Mouse (Mus musculus): ENCODE measurements around the gene Ifng.

DNA sequence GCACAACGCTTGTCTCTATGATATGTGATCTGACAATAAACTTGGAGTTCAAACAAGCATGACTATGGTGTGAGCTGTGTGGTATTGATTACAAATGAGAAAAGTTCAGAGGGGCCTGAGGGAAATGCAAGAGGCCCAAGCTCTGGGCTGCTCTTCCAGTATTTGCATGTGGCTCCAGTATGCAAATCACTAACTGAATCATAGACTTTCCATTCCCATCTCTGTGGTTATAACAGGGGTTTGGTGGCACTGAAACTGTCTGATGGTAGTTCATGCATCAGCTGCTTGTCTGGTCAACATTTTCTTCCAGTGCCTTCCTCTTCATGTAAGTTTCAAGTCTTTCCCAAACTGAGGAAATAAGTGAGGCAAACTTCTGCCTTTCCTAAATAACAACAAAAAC lies 54.5 kb downstream of the Ifng start:
- TF ChIP-seq CTCF (IDR thresholded peaks at IDR 0.05; ENCODE audit: low read depth) (no peak), EP300 (IDR thresholded peaks at IDR 0.05; ENCODE audit: low read depth) (no peak)

Measured in liver, embryonic 14.5 days (tissue).